Mouse (Mus musculus) WW6 (cell line): ENCODE measurements around the gene Gm20883.
"Not testable (repeated sequence)": the region's sequence is repeated elsewhere in the genome, so short reads cannot be mapped to it uniquely, and the experiment has no call there.

Experiments used
- DNase-seq: peaks from one replicate; pipeline ENCODE4 v3.0.0-alpha.2; 2013; ENCODE audit warnings: low read depth, low spot score

Gene Gm20883

GRCm38 (mm10) chrY:50607951-50608350 lies at the start of gene Gm20883:
Gene Gm20883, plus strand, starts transcription at chrY:50608251.
- not testable (repeated sequence) for DNase-seq
